Mouse (Mus musculus) hindbrain, embryonic 12.5 days (tissue): ENCODE data around the gene Polr2b. TPM values are rescaled to one million over a fixed set of nuclear protein-coding genes. Genes with fewer than 3 reads are reported as not detected.

Experiments used
- ATAC-seq: fragments of 200-750 bp; cut with Nextera tagmentation; 2 replicates; pipeline ENCODE4 v1.8.0; 2017; ENCODE audit warnings: moderate TSS enrichment; ENCODE audit not compliant: low FRiP score
- H3K27ac ChIP-seq: fragments of 300-500 bp; sonication (generic); 2 replicates; pipeline ENCODE4 v1.5.1; 2016; ENCODE audit warnings: mild to moderate bottlenecking
- H3K27me3 ChIP-seq: fragments of 300-500 bp; sonication (generic); 2 replicates; pipeline ENCODE4 v1.6.1; 2016; ENCODE audit warnings: mild to moderate bottlenecking
- H3K36me3 ChIP-seq: fragments of 300-500 bp; sonication (generic); 2 replicates; pipeline ENCODE4 v1.6.1; 2016; ENCODE audit warnings: mild to moderate bottlenecking
- H3K4me1 ChIP-seq: fragments of 300-500 bp; sonication (generic); 2 replicates; pipeline ENCODE4 v1.6.1; 2016
- H3K4me2 ChIP-seq: fragments of 300-500 bp; sonication (generic); replicated peaks from 2 replicates; pipeline ENCODE4 v1.6.1; 2016; ENCODE audit warnings: mild to moderate bottlenecking
- H3K4me3 ChIP-seq: fragments of 300-500 bp; sonication (generic); 2 replicates; pipeline ENCODE4 v1.5.1; 2016; ENCODE audit warnings: mild to moderate bottlenecking
- H3K9ac ChIP-seq: fragments of 300-500 bp; sonication (generic); 2 replicates; pipeline ENCODE4 v1.6.1; 2016; ENCODE audit warnings: mild to moderate bottlenecking, moderate library complexity
- H3K9me3 ChIP-seq: fragments of 300-500 bp; sonication (generic); replicated peaks from 2 replicates; pipeline ENCODE4 v1.6.1; 2016; ENCODE audit warnings: mild to moderate bottlenecking
- WGBS: fragments of 180-500 bp; shearing (Covaris S2); methylation state at CpG from one replicate; pipeline ENCODE4 v1.1.7; 2016; 5-methylcytosine and 5-hydroxymethylcytosine counted together
- polyA plus RNA-seq: library from polyadenylated mRNA; unstranded; fragments of >200 nt; fragmentation: Nextera tagmentation; extraction: Ambion mirVana; gene quantifications from 2 replicates; pipeline ENCODE4 v1.2.1, GENCODE M21; 2016

Polr2b gene
- polyA plus RNA-seq, 1 experiment from 2014 or later, result 80.1 TPM

GRCm38 (mm10) chr5:77369394-77369793, 59.4 kb downstream of the Polr2b start:
- Histone ChIP-seq H3K4me3 (no peak overlapping the region), H3K9me3 (no peaks in the 10 kb centered on the region), H3K27ac (no peak overlapping the region), H3K36me3 (no peaks in the 10 kb centered on the region), H3K27me3 (no peaks in the 10 kb centered on the region), H3K9ac (no peak overlapping the region), H3K4me2 (no peak overlapping the region), H3K4me1 (no peaks in the 10 kb centered on the region)
- WGBS, result 90% methylated on average over 5 of the region's 5 CpGs
- no peak for ATAC-seq

GRCm38 (mm10) chr5:77370378-77370892, 60.5 kb downstream of the Polr2b start:
- no peak for ATAC-seq
- Histone ChIP-seq H3K4me3 (no peak overlapping the region), H3K36me3 (no peaks in the 10 kb centered on the region), H3K27ac (no peak overlapping the region), H3K9me3 (no peaks in the 10 kb centered on the region), H3K4me2 (no peak overlapping the region), H3K4me1 (no peaks in the 10 kb centered on the region), H3K9ac (no peak overlapping the region), H3K27me3 (no peaks in the 10 kb centered on the region)
- WGBS, result 79% methylated on average over 5 of the region's 5 CpGs

GRCm38 (mm10) chr5:77372242-77372641, 62.3 kb downstream of the Polr2b start:
- H3K36me3 ChIP-seq, result no peaks in the 10 kb centered on the region
- no peak overlapping the region for H3K4me2 ChIP-seq
- H3K4me1 ChIP-seq, result no peaks in the 10 kb centered on the region
- no peaks in the 10 kb centered on the region for H3K27me3 ChIP-seq
- no peak for ATAC-seq
- no peak overlapping the region for H3K9ac ChIP-seq
- 78% methylated on average over 7 of the region's 7 CpGs for WGBS
- H3K27ac ChIP-seq, result no peak overlapping the region
- H3K9me3 ChIP-seq, result no peaks in the 10 kb centered on the region
- H3K4me3 ChIP-seq, result no peak overlapping the region

GRCm38 (mm10) chr5:77372778-77373177, 62.8 kb downstream of the Polr2b start:
- no peak overlapping the region for H3K4me3 ChIP-seq
- H3K9me3 ChIP-seq, result no peaks in the 10 kb centered on the region
- no peak overlapping the region for H3K4me2 ChIP-seq
- H3K27me3 ChIP-seq, result no peaks in the 10 kb centered on the region
- no peaks in the 10 kb centered on the region for H3K36me3 ChIP-seq
- no peak for ATAC-seq
- no peaks in the 10 kb centered on the region for H3K4me1 ChIP-seq
- no peak overlapping the region for H3K27ac ChIP-seq
- WGBS, result 66% methylated on average over 6 of the region's 6 CpGs
- no peak overlapping the region for H3K9ac ChIP-seq

GRCm38 (mm10) chr5:77374945-77375344, 65.0 kb downstream of the Polr2b start:
- H3K27me3 ChIP-seq, result no peaks in the 10 kb centered on the region
- no peaks in the 10 kb centered on the region for H3K9me3 ChIP-seq
- no peak overlapping the region for H3K27ac ChIP-seq
- WGBS, result 79% methylated on average over 3 of the region's 3 CpGs
- H3K9ac ChIP-seq, result no peak overlapping the region
- ATAC-seq, result no peak
- no peak overlapping the region for H3K4me3 ChIP-seq
- no peaks in the 10 kb centered on the region for H3K36me3 ChIP-seq
- no peak overlapping the region for H3K4me2 ChIP-seq
- H3K4me1 ChIP-seq, result no peaks in the 10 kb centered on the region

- Histone ChIP-seq H3K27ac (no peak overlapping the region), H3K4me3 (no peak overlapping the region), H3K27me3 (no peaks in the 10 kb centered on the region), H3K36me3 (no peaks in the 10 kb centered on the region), H3K4me2 (no peak overlapping the region), H3K9me3 (no peaks in the 10 kb centered on the region), H3K9ac (no peak overlapping the region), H3K4me1 (no peaks in the 10 kb centered on the region)
- 83% methylated on average over 4 of the region's 4 CpGs for WGBS
- no peak for ATAC-seq
These were observed 65.6 kb downstream of the Polr2b start for GRCm38 (mm10) chr5:77375546-77375945.

GRCm38 (mm10) chr5:77378027-77378426, 68.1 kb downstream of the Polr2b start:
- 94% methylated on average over 3 of the region's 3 CpGs for WGBS
- Histone ChIP-seq H3K4me3 (no peak overlapping the region), H3K36me3 (no peaks in the 10 kb centered on the region), H3K9me3 (no peaks in the 10 kb centered on the region), H3K4me1 (no peaks in the 10 kb centered on the region), H3K27ac (no peak overlapping the region), H3K9ac (no peak overlapping the region), H3K27me3 (no peaks in the 10 kb centered on the region), H3K4me2 (no peak overlapping the region)
- ATAC-seq, result no peak

GRCm38 (mm10) chr5:77379434-77380135, 69.6 kb downstream of the Polr2b start:
- no peak for ATAC-seq

GRCm38 (mm10) chr5:77380321-77380901, 70.5 kb downstream of the Polr2b start:
- no peak for ATAC-seq
- H3K9ac ChIP-seq, result no peak overlapping the region
- 77% methylated on average over 17 of the region's 17 CpGs for WGBS

More at GRCm38 (mm10) chr5:77379434-77380135, 69.6 kb downstream of the Polr2b start:
- no peak overlapping the region for H3K4me2 ChIP-seq
- H3K27ac ChIP-seq, result no peak overlapping the region
- H3K27me3 ChIP-seq, result no peaks in the 10 kb centered on the region
- no peaks in the 10 kb centered on the region for H3K36me3 ChIP-seq
- no peak overlapping the region for H3K9ac ChIP-seq
- no peaks in the 10 kb centered on the region for H3K9me3 ChIP-seq
- H3K4me1 ChIP-seq, result no peaks in the 10 kb centered on the region
- 77% methylated on average over 14 of the region's 14 CpGs for WGBS
- H3K4me3 ChIP-seq, result no peak overlapping the region

GRCm38 (mm10) chr5:77381283-77381682, 71.3 kb downstream of the Polr2b start:
- no peak overlapping the region for H3K9ac ChIP-seq
- H3K27ac ChIP-seq, result no peak overlapping the region
- 86% methylated on average over 7 of the region's 7 CpGs for WGBS
- H3K36me3 ChIP-seq, result no peaks in the 10 kb centered on the region
- H3K4me2 ChIP-seq, result no peak overlapping the region
- ATAC-seq, result no peak
- no peaks in the 10 kb centered on the region for H3K9me3 ChIP-seq
- no peaks in the 10 kb centered on the region for H3K27me3 ChIP-seq
- H3K4me1 ChIP-seq, result no peaks in the 10 kb centered on the region
- no peak overlapping the region for H3K4me3 ChIP-seq

More at GRCm38 (mm10) chr5:77380321-77380901, 70.5 kb downstream of the Polr2b start:
- Histone ChIP-seq H3K27me3 (no peaks in the 10 kb centered on the region), H3K9me3 (no peaks in the 10 kb centered on the region), H3K4me3 (no peak overlapping the region), H3K27ac (no peak overlapping the region), H3K36me3 (no peaks in the 10 kb centered on the region), H3K4me2 (no peak overlapping the region), H3K4me1 (no peaks in the 10 kb centered on the region)

- no peaks in the 10 kb centered on the region for H3K9me3 ChIP-seq
- no peak overlapping the region for H3K9ac ChIP-seq
- H3K36me3 ChIP-seq, result no peaks in the 10 kb centered on the region
- no peaks in the 10 kb centered on the region for H3K27me3 ChIP-seq
- no peak overlapping the region for H3K27ac ChIP-seq
- no peaks in the 10 kb centered on the region for H3K4me1 ChIP-seq
- no peak for ATAC-seq
- H3K4me3 ChIP-seq, result no peak overlapping the region
- H3K4me2 ChIP-seq, result no peak overlapping the region
- WGBS, result 79% methylated on average over 5 of the region's 5 CpGs
These were observed 71.7 kb downstream of the Polr2b start for GRCm38 (mm10) chr5:77381686-77382085.

GRCm38 (mm10) chr5:77383799-77384554, 74.0 kb downstream of the Polr2b start:
- H3K27me3 ChIP-seq, result no peaks in the 10 kb centered on the region
- H3K4me2 ChIP-seq, result no peak overlapping the region
- H3K9me3 ChIP-seq, result no peaks in the 10 kb centered on the region
- ATAC-seq, result no peak
- no peaks in the 10 kb centered on the region for H3K4me1 ChIP-seq
- no peaks in the 10 kb centered on the region for H3K36me3 ChIP-seq
- 88% methylated on average over 5 of the region's 5 CpGs for WGBS
- no peak overlapping the region for H3K27ac ChIP-seq
- H3K4me3 ChIP-seq, result no peak overlapping the region
- H3K9ac ChIP-seq, result no peak overlapping the region
